Mouse (Mus musculus): ENCODE measurements at regions not wholly inside any gene's neighbourhood (a gene's known extent, or its start where the extent isn't known, plus 50 kb on each side); places are given as distances from the start of the nearest gene placed in this dataset.

DNA sequence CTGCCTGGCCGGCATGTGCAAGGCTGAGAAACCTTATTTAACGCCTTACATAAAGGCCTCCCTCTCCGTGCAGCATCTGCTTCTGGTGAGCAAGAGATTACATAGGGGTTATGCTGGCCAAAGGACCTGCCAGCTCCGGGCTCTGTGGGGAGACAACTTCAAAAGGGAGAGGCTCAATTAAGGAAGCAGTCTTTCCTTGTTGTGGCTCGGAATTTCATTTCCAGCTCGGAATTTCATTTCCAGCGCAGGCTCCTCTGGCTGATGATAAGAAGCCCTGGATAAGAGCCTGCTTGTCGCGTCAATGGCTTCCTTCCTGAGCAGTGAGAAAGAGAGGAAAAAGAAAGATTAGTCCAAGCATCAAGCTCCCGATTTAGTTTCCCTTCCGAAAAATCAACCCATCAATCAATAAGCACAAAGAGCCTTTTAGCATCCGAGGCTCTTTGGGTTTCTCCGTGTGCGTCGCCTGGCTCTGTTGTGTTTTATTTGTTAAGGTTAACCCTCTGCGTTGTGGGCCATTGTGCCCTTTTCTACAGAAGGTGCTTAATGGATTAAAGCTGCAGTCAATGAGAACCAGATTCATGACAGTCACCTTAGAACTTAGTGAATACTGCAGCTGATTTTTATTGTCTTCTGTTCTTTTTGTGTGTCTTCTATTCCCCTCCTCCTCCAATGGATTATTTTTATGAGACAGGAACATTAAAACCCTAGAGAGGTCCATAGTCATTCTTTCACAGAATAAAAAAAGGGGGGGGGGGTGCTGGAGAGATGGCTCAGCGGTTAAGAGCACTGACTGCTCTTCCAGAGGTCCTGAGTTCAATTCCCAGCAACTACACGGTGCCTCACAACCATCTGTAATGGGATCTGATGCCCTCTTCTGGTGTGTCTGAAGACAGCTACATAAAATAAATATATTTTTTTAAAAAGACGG, 218.3 kb downstream of the Myo1b start:
- peak; percentile 79 for ATAC-seq (replicated peaks; ENCODE audit: low FRiP score)
- peaks cover 2% of the 10 kb centered on the region; the same call in 1 of the 2 replicates for H3K4me1 ChIP-seq (replicated peaks; ENCODE audit: control insufficient read depth, insufficient read depth, low read length)
- WGBS = 3% methylated on average over 19 of the region's 19 CpGs
- peak overlapping the region; percentile 9; the same call in 1 of the 2 replicates for H3K9ac ChIP-seq (ENCODE audit: low read length)
- H3K36me3 ChIP-seq (ENCODE audit: control insufficient read depth, insufficient read depth, low read length) = no peaks in the 10 kb centered on the region
- H3K9me3 ChIP-seq (ENCODE audit: control insufficient read depth, low read length) = no peaks in the 10 kb centered on the region
- no peak overlapping the region for H3K4me3 ChIP-seq (ENCODE audit: low read depth, low read length)
- H3K27ac ChIP-seq (ENCODE audit: low read depth, low read length) = peak overlapping the region; percentile 68
- H3K27me3 ChIP-seq (ENCODE audit: control insufficient read depth, insufficient read depth, low read length) = no peaks in the 10 kb centered on the region
- H3K4me2 ChIP-seq (ENCODE audit: low read depth, low read length, severe bottlenecking) = peak overlapping the region; percentile 21
- peak; percentile 63 for DNase-seq (ENCODE audit: low spot score)

DNA sequence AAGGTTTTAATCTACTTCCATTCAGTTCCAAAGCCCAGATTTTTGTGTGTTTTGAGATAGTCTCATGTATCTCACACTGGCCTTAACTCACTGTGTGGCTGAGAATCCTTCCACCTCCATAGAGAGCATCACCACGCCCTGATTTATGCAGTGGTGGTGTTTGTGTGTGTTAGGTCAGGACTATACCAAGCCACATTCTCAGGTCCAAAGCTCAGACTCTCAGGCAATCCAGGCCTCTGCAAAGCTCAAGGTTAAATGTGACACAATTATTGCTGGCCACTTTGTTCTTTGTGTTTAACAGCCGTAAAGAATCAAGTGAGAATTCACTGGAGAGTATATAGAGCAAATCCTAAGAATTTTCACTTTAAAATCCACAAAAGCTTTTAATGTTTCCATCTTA, 218.2 kb upstream of the Nabp1 start:
- Histone ChIP-seq H3K9me3 (ENCODE audit: control insufficient read depth, low read length) (no peaks in the 10 kb centered on the region), H3K27me3 (ENCODE audit: control insufficient read depth, insufficient read depth, low read length) (no peaks in the 10 kb centered on the region), H3K4me3 (ENCODE audit: low read depth, low read length) (no peak overlapping the region), H3K36me3 (ENCODE audit: control insufficient read depth, insufficient read depth, low read length) (no peaks in the 10 kb centered on the region), H3K4me1 (replicated peaks; ENCODE audit: control insufficient read depth, insufficient read depth, low read length) (peaks cover 2% of the 10 kb centered on the region; the same call in 1 of the 2 replicates), H3K4me2 (ENCODE audit: low read depth, low read length, severe bottlenecking) (no peak overlapping the region), H3K9ac (ENCODE audit: low read length) (no peak overlapping the region), H3K27ac (ENCODE audit: low read depth, low read length) (no peak overlapping the region; the same call in 1 of the 2 replicates)
- 58% methylated on average over 2 of the region's 2 CpGs for WGBS
- no peak for ATAC-seq (replicated peaks; ENCODE audit: low FRiP score)
- no peak for DNase-seq (ENCODE audit: low spot score)

- no peaks in the 10 kb centered on the region for H3K27me3 ChIP-seq (ENCODE audit: control insufficient read depth, insufficient read depth, low read length)
- no peaks in the 10 kb centered on the region for H3K9me3 ChIP-seq (ENCODE audit: control insufficient read depth, low read length)
- no peak overlapping the region for H3K4me2 ChIP-seq (ENCODE audit: low read depth, low read length, severe bottlenecking)
- no peak for DNase-seq (ENCODE audit: low spot score)
- H3K27ac ChIP-seq (ENCODE audit: low read depth, low read length) = no peak overlapping the region
- WGBS = 94% methylated on average over 10 of the region's 10 CpGs
- ATAC-seq (replicated peaks; ENCODE audit: low FRiP score) = no peak
- no peaks in the 10 kb centered on the region for H3K36me3 ChIP-seq (ENCODE audit: control insufficient read depth, insufficient read depth, low read length)
- H3K9ac ChIP-seq (ENCODE audit: low read length) = no peak overlapping the region
- H3K4me3 ChIP-seq (ENCODE audit: low read depth, low read length) = no peak overlapping the region
- peaks cover 3% of the 10 kb centered on the region; the same call in 1 of the 2 replicates for H3K4me1 ChIP-seq (replicated peaks; ENCODE audit: control insufficient read depth, insufficient read depth, low read length)
Measured at GRCm38 (mm10) chr1:51690878-51691277, 212.7 kb upstream of the Nabp1 start.

GRCm38 (mm10) chr1:51689461-51690223, 211.4 kb upstream of the Nabp1 start:
- no peaks in the 10 kb centered on the region for H3K27me3 ChIP-seq (ENCODE audit: control insufficient read depth, insufficient read depth, low read length)
- 81% methylated on average over 9 of the region's 9 CpGs for WGBS
- no peak for DNase-seq (ENCODE audit: low spot score)
- no peak for ATAC-seq (replicated peaks; ENCODE audit: low FRiP score)
- H3K9me3 ChIP-seq (ENCODE audit: control insufficient read depth, low read length) = no peaks in the 10 kb centered on the region
- H3K4me3 ChIP-seq (ENCODE audit: low read depth, low read length) = no peak overlapping the region
- H3K4me1 ChIP-seq (replicated peaks; ENCODE audit: control insufficient read depth, insufficient read depth, low read length) = peaks cover 3% of the 10 kb centered on the region; the same call in 1 of the 2 replicates
- no peak overlapping the region for H3K9ac ChIP-seq (ENCODE audit: low read length)
- no peak overlapping the region for H3K4me2 ChIP-seq (ENCODE audit: low read depth, low read length, severe bottlenecking)
- H3K27ac ChIP-seq (ENCODE audit: low read depth, low read length) = no peak overlapping the region
- H3K36me3 ChIP-seq (ENCODE audit: control insufficient read depth, insufficient read depth, low read length) = no peaks in the 10 kb centered on the region

DNA sequence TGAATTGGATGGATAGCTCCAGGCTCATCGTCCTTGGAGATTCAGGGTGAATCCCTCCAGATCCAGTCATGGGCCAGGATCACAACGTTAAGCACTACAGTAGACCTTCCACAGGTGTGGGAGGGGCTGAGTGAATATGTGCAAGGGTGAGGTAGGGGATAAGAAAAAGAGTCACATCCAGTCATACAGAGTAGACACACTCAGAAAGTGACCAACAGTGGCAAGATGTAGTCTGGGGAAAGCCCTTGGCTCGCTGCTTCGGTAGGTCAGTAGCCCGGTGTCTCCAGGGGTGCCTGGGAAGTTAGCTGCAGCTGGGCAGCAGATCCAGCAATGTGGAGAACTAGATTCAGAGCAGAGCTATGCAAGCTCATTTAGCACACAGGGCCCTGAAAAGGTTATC, 210.7 kb upstream of the Nabp1 start:
- H3K9ac ChIP-seq (ENCODE audit: low read length) = no peak overlapping the region
- H3K4me3 ChIP-seq (ENCODE audit: low read depth, low read length) = no peak overlapping the region
- H3K27ac ChIP-seq (ENCODE audit: low read depth, low read length) = no peak overlapping the region
- ATAC-seq (replicated peaks; ENCODE audit: low FRiP score) (no peak), DNase-seq (ENCODE audit: low spot score) (no peak)
- no peak overlapping the region for H3K4me2 ChIP-seq (ENCODE audit: low read depth, low read length, severe bottlenecking)
- WGBS = 85% methylated on average over 5 of the region's 5 CpGs
- H3K27me3 ChIP-seq (ENCODE audit: control insufficient read depth, insufficient read depth, low read length) = no peaks in the 10 kb centered on the region
- no peaks in the 10 kb centered on the region for H3K9me3 ChIP-seq (ENCODE audit: control insufficient read depth, low read length)
- peaks cover 3% of the 10 kb centered on the region; the same call in 1 of the 2 replicates for H3K4me1 ChIP-seq (replicated peaks; ENCODE audit: control insufficient read depth, insufficient read depth, low read length)
- no peaks in the 10 kb centered on the region for H3K36me3 ChIP-seq (ENCODE audit: control insufficient read depth, insufficient read depth, low read length)

DNA sequence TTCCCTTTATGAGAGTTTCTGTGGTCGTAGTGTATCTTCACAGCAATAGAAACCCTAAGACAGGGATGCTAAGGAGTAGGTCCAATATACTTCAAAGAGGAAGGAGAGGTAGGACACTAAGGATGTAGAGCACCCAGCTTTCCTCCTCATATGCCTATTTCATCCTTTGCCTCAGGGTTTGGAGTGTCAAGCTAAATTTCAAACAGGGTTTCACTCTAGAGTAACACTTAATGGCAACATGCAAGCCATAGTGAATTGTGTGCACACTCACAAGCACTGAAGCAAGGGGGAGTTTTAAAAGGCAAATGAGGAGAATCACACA, 210.0 kb upstream of the Nabp1 start:
- no peaks in the 10 kb centered on the region for H3K36me3 ChIP-seq (ENCODE audit: control insufficient read depth, insufficient read depth, low read length)
- no peak overlapping the region for H3K4me2 ChIP-seq (ENCODE audit: low read depth, low read length, severe bottlenecking)
- H3K9ac ChIP-seq (ENCODE audit: low read length) = no peak overlapping the region; the same call in 1 of the 2 replicates
- H3K27ac ChIP-seq (ENCODE audit: low read depth, low read length) = no peak overlapping the region
- no peaks in the 10 kb centered on the region for H3K9me3 ChIP-seq (ENCODE audit: control insufficient read depth, low read length)
- no peak for DNase-seq (ENCODE audit: low spot score)
- no peaks in the 10 kb centered on the region for H3K27me3 ChIP-seq (ENCODE audit: control insufficient read depth, insufficient read depth, low read length)
- peaks cover 3% of the 10 kb centered on the region; the same call in 1 of the 2 replicates for H3K4me1 ChIP-seq (replicated peaks; ENCODE audit: control insufficient read depth, insufficient read depth, low read length)
- no peak overlapping the region for H3K4me3 ChIP-seq (ENCODE audit: low read depth, low read length)
- 12% methylated on average over 1 of the region's 1 CpGs for WGBS
- ATAC-seq (replicated peaks; ENCODE audit: low FRiP score) = no peak

DNA sequence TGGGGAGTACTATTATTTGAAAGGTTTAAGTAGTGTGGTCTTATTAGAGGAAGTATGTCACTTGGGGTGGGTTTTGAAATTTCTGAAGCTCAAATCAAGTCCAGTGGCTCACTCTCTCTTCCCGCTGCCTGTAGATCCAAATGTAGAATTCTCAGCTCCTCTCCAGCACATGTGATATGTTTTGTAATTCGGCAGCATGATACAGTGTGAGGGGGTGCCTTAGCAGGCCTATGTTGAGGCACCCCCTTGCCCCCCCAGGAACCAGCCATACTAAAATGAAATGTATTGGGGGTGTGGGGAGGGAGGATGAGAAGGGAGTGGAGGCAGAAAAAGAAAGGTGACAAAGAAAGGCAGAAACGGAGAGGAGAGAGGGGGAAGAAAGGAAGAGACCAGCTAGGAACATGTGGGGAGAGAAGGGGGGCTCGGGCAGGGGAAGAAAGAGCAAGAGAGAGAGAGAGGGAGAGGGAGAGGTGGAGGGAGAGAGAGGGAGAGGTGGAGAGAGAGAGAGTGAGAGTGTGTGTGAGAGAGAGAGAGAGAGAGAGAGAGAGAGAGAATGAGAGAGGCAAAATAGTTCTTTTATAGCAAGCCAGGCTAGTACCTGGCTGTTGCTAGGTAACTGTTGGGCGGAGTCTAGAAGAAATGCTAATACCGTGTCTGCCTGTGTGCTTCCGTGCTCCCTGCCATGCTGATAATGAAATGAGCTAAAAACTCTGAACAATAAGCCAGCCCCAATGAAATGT, 209.4 kb upstream of the Nabp1 start:
- H3K27ac ChIP-seq (ENCODE audit: low read depth, low read length) = no peak overlapping the region
- no peaks in the 10 kb centered on the region for H3K27me3 ChIP-seq (ENCODE audit: control insufficient read depth, insufficient read depth, low read length)
- 35% methylated on average over 7 of the region's 7 CpGs for WGBS
- H3K9me3 ChIP-seq (ENCODE audit: control insufficient read depth, low read length) = no peaks in the 10 kb centered on the region
- DNase-seq (ENCODE audit: low spot score) (no peak), ATAC-seq (replicated peaks; ENCODE audit: low FRiP score) (peak; percentile 77)
- H3K4me1 ChIP-seq (replicated peaks; ENCODE audit: control insufficient read depth, insufficient read depth, low read length) = peaks cover 3% of the 10 kb centered on the region; the same call in 1 of the 2 replicates
- H3K9ac ChIP-seq (ENCODE audit: low read length) = no peak overlapping the region; the same call in 1 of the 2 replicates
- no peak overlapping the region for H3K4me3 ChIP-seq (ENCODE audit: low read depth, low read length)
- H3K36me3 ChIP-seq (ENCODE audit: control insufficient read depth, insufficient read depth, low read length) = no peaks in the 10 kb centered on the region
- H3K4me2 ChIP-seq (ENCODE audit: low read depth, low read length, severe bottlenecking) = no peak overlapping the region

- H3K4me1 ChIP-seq (replicated peaks; ENCODE audit: control insufficient read depth, insufficient read depth, low read length) = peaks cover 3% of the 10 kb centered on the region; the same call in 1 of the 2 replicates
- H3K4me3 ChIP-seq (ENCODE audit: low read depth, low read length) = no peak overlapping the region
- no peak overlapping the region for H3K9ac ChIP-seq (ENCODE audit: low read length)
- H3K36me3 ChIP-seq (ENCODE audit: control insufficient read depth, insufficient read depth, low read length) = no peaks in the 10 kb centered on the region
- no peak overlapping the region for H3K27ac ChIP-seq (ENCODE audit: low read depth, low read length)
- 89% methylated on average over 3 of the region's 3 CpGs for WGBS
- ATAC-seq (replicated peaks; ENCODE audit: low FRiP score) (no peak), DNase-seq (ENCODE audit: low spot score) (no peak)
- no peak overlapping the region for H3K4me2 ChIP-seq (ENCODE audit: low read depth, low read length, severe bottlenecking)
- no peaks in the 10 kb centered on the region for H3K9me3 ChIP-seq (ENCODE audit: control insufficient read depth, low read length)
- no peaks in the 10 kb centered on the region for H3K27me3 ChIP-seq (ENCODE audit: control insufficient read depth, insufficient read depth, low read length)
Measured at GRCm38 (mm10) chr1:51686759-51687158, 208.5 kb upstream of the Nabp1 start.
